Mouse (Mus musculus): Measurements from ENCODE around the gene Atg5.
"Not testable (repeated sequence)": the region's sequence is repeated elsewhere in the genome, so short reads cannot be mapped to it uniquely, and the experiment has no call there.

Gene Atg5

DNA sequence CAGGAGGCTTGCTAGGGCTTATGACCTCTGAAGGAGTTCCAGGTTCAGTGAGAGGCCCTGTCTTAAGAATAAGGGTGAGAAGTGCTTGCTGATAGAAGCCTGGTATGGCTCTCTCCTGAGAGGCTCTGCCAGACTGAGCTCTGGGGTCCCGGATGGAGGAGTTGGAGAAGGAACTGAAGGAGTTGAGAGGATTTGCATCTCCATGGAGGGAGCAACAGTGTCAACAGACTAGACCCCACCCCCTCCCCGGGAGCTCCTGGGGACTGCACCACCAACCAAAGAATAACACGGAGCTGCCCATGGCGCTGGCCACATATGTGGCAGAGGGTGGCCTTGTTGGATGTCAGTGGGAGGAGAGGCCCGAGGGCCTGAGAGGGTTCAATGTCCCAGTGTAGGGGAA lies 47.1 kb downstream of the Atg5 start:
- no peak for DNase-seq (ENCODE audit: low spot score)

GRCm38 (mm10) chr10:44316280-44317270 lies 48.4 kb downstream of the Atg5 start:
- DNase-seq (ENCODE audit: low spot score): no peak

DNA sequence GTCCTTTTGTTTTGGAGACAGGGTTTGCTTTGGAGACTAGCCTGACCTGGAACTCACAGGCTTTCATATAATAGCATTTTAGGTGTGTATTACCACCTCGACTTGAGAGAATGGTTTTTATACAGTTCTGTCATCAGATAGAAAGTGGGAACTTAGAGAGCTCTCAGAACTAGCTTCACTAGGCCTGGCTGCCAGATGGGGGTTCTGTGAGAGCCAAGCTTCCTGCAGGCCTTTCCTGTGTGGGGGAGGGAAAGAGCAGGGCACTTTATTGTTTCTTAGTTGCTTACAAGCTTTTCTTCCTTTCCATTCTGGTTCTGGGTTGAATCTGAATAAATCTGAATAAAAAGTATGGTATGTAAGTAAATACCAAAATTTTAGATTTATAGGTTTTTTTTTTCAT lies 54.0 kb downstream of the Atg5 start:
- no peak for DNase-seq (ENCODE audit: low spot score)

GRCm38 (mm10) chr10:44323070-44323775 lies 55.1 kb downstream of the Atg5 start:
- no peak for DNase-seq (ENCODE audit: low spot score)

DNA sequence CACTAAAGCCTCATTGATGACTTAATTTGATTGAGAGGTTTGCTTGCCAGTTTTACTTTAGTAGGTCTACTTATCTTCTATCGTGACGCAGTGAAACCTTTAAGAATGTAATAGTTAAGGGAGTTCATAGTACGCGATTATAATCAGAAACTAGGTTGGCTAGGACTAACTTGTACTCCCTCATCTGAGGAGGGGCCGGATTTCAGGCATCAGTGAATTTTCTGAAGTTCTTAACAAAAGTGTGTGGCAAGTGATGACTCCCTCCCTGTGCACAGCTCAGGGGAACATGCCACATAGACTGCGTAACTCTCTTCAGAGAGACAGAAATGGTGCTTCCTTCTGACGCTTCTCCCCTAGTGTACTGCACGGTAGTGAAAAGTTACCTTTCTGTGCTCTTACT lies 55.7 kb downstream of the Atg5 start:
- DNase-seq (ENCODE audit: low spot score): no peak

DNA sequence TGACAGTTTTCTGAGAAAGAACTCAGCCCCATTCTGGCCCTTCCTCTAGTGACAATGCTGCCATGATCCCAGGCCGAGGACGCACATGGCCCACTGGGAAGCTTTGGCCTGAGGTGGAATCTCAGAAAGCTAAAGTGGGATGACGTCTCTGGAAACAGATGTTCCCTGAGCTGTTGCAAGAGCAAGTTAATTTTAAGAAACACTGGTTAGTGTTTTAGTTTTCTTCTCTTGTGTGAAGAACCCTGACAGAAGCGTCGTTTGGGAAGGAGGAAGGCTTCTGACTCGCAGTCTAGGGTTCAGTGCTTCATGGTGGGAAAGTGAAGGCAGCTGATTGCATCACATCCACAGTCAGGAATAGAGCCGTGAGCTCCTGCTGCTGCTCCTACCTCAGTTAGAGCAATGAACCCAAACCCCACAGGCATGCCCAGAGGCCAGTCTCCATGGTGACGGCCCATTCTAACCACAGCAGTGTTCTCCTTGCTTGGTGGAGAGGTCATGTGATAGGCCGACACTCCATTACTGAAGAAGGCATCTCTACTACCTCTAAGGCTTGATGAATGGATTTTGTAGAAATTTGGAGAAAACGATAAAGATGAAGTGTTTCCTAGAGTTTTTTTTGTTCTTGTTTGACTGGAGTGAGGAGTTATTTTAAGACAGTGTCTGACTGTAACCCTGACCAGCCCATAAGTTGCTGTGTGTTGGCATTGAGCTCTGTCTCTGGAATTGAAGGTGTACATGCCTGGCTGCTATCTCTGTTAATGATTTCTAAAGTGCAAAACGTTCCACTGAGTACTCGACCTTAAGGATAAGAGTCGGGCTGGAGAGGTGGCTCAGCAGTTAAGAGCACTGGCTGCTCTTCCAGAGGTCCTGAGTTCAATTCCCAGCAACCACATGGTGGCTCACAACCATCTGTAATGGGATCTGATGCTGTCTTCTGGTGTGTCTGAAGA lies 57.7 kb downstream of the Atg5 start:
- DNase-seq (ENCODE audit: low spot score): peak; percentile 11

GRCm38 (mm10) chr10:44327057-44327456 lies 58.9 kb downstream of the Atg5 start:
- DNase-seq (ENCODE audit: low spot score): no peak

GRCm38 (mm10) chr10:44328347-44328746 lies 60.2 kb downstream of the Atg5 start:
- peak; percentile 75 for DNase-seq (ENCODE audit: low spot score)

DNA sequence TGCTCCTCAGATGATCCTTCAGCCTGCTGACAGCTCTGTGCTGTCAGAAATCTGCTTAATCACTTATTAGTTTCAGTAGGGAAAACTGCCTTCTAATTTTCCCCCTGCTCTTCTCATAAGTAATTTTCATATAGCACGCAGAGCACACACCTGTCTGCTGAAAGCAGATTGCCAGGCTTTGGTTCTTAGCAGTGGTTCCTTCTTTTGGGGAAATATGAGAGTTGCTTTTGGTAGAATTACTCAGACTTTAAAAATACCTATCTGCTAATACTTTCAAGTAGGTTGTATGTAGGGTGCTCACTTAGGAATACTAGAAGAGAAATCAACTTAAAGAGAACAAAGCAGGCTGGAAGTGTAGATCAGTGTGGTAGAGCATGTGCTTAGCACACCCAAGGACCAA lies 62.6 kb downstream of the Atg5 start:
- DNase-seq (ENCODE audit: low spot score): no peak

GRCm38 (mm10) chr10:44331469-44331868 lies 63.3 kb downstream of the Atg5 start:
- no peak for DNase-seq (ENCODE audit: low spot score)

GRCm38 (mm10) chr10:44332656-44333055 lies 64.5 kb downstream of the Atg5 start:
- DNase-seq (ENCODE audit: low spot score): not testable (repeated sequence)

GRCm38 (mm10) chr10:44336641-44337382 lies 68.7 kb downstream of the Atg5 start:
- not testable (repeated sequence) for DNase-seq (ENCODE audit: low spot score)

DNA sequence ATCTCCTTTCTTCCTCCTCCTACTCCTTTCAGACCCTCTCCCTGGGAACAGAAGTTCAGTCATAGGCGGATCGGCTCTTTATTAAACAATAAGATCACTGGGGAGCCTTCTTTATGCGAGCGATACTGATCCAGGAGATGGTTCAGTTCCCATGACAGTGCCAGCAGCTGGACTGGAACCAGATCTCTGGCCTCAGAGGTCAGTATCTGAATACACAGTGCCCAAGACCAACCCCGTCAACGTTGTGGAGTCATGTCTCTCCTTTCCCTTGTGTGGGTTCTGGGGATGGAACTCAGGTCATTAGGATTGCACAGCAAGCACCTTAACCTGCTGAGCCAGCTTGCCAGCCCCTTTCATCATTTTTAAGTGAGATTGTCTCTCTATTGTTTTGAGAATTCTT lies 70.4 kb downstream of the Atg5 start:
- no peak for DNase-seq (ENCODE audit: low spot score)

GRCm38 (mm10) chr10:44339326-44339725 lies 71.2 kb downstream of the Atg5 start:
- no peak for DNase-seq (ENCODE audit: low spot score)

- no peak for DNase-seq (ENCODE audit: low spot score)
Measured at GRCm38 (mm10) chr10:44340928-44341327, 72.8 kb downstream of the Atg5 start.

- no peak for DNase-seq (ENCODE audit: low spot score)
Measured at GRCm38 (mm10) chr10:44341826-44342521, 73.8 kb downstream of the Atg5 start.

DNA sequence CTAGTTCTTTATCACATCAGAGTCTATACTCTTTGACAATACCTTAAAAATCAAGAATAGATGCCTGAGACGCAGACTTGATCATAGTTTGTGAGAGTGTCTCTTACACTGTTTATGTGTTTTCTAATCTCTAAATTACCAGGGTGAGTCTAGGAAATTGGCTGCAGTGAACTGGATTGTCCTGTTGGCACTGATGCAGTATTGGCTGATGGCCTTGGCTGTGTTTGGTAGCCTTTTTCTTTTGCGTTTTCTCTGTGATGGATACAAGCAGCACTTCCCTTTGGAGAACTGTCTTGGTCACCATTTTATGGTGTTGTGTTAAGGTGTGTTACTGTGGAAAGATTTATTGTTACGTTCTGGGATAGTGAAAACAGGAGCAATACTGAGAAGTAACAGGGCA lies 75.2 kb downstream of the Atg5 start:
- no peak for DNase-seq (ENCODE audit: low spot score)

DNA sequence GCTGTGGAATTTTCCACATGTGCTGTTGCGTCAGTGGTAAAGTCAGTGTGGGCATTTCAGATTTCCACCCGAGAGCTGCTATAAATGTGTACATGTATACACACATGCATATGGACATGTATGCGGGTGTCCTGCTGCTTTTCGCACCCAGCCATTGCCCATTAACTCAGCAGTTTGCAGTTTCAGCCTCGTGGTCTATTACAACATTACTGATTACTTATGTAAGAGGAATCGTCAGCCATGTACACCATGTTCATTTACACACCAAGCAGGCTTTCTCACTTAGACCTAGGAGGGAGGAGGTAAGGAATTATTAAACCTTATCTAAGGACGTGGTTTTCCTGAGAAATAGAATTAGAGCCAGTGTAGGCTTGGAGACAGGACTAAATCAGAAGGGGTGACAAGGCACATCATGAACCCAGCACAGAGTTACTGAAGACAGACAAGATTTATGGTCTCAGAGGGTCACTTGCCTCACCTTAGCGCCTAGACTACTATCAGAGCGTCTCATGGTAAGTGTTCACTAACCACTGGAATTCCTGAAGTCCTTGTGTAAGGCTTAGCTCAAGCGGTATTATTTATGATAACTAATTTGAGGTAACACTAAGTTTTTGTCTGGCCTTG lies 79.5 kb downstream of the Atg5 start:
- DNase-seq (ENCODE audit: low spot score): no peak

DNA sequence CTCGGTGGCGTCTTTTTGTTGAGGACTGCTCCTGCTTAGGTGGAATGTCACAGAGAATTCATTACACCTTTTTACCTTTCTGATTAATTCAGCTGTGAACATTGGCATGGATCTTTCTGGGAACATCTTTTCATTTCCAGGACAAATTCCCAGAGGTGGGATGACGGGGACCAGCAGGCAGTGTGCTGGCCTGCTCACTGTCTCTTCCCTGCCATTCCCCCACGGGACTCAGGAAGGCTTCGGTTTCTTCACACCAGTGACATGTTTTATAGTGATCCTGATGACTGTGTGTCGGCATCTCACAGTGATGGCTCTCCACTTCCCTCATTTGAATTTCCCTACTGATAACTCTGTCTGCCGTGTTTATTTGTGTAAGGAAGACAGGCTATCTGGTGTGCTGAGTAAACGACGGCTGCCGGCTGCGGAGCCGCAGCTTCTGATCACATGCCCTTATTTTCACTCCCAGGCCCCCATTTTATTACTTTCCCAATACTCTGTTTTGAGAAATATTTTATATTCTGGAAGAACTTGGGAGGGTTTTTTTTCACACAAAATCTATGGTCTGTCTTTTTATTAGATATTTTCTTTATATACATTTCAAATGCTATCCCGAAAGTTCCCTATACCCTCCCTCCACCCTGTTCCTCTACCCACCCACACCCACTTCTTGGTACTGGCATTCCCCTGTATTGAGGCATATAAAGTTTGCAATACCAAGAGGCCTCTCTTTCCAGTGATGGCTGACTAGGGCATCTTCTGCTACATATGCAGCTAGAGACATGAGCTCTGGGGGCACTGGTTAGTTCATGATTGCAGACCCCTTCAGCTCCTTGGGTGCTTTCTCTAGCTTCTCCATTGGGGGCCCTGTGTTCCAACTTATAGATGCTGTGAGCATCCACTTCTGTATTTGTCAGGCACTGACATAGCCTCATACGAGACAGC lies 80.6 kb downstream of the Atg5 start:
- DNase-seq (ENCODE audit: low spot score): no peak

Data from retina, embryonic 14.5 days (tissue).